Mouse (Mus musculus) heart, embryonic 13.5 days (tissue): ENCODE measurements at regions not wholly inside any gene's neighbourhood (a gene's known extent, or its start where the extent isn't known, plus 50 kb on each side); places are given as distances from the start of the nearest gene placed in this dataset.

Experiments
- ATAC-seq: fragments of 200-750 bp; cut with Nextera tagmentation; 2 replicates; pipeline ENCODE4 v1.8.0; 2017; ENCODE audit warnings: moderate TSS enrichment; ENCODE audit not compliant: insufficient number of reproducible peaks, low FRiP score, low TSS enrichment; ENCODE audit errors: extremely low read depth
- H3K27ac ChIP-seq: fragments of 300-500 bp; sonication (generic); replicated peaks from 2 replicates; pipeline ENCODE4 v1.5.1; 2015; ENCODE audit warnings: moderate library complexity, mild to moderate bottlenecking, inconsistent platforms
- H3K27me3 ChIP-seq: fragments of 300-500 bp; sonication (generic); replicated peaks from 2 replicates; pipeline ENCODE4 v1.6.1; 2015; ENCODE audit warnings: mild to moderate bottlenecking, inconsistent platforms
- H3K36me3 ChIP-seq: fragments of 300-500 bp; sonication (generic); 2 replicates; pipeline ENCODE4 v1.6.1; 2015; ENCODE audit warnings: mild to moderate bottlenecking, inconsistent platforms
- H3K4me1 ChIP-seq: fragments of 300-500 bp; sonication (generic); 2 replicates; pipeline ENCODE4 v1.6.1; 2015; ENCODE audit warnings: inconsistent platforms
- H3K4me2 ChIP-seq: fragments of 300-500 bp; sonication (generic); 2 replicates; pipeline ENCODE4 v1.6.1; 2015; ENCODE audit warnings: inconsistent platforms, mild to moderate bottlenecking, moderate library complexity
- H3K4me3 ChIP-seq: fragments of 300-500 bp; sonication (generic); 2 replicates; pipeline ENCODE4 v1.5.1; 2015; ENCODE audit warnings: moderate library complexity, mild to moderate bottlenecking, inconsistent platforms
- H3K9ac ChIP-seq: fragments of 300-500 bp; sonication (generic); 2 replicates; pipeline ENCODE4 v1.6.1; 2015; ENCODE audit warnings: inconsistent platforms, mild to moderate bottlenecking, moderate library complexity
- H3K9me3 ChIP-seq: fragments of 300-500 bp; sonication (generic); 2 replicates; pipeline ENCODE4 v1.6.1; 2016; ENCODE audit warnings: inconsistent platforms
- WGBS: fragments of 180-500 bp; shearing (Covaris S2); methylation state at CpG from one replicate; pipeline ENCODE4 v1.1.7; 2015; ENCODE audit warnings: mixed read lengths; 5-methylcytosine and 5-hydroxymethylcytosine counted together

GRCm38 (mm10) chr15:51395961-51396360, 2488.7 kb upstream of the Gm7489 start:
- Histone ChIP-seq H3K4me3 (no peak overlapping the region), H3K27ac (no peak overlapping the region), H3K4me2 (no peak overlapping the region), H3K27me3 (no peaks in the 10 kb centered on the region), H3K4me1 (peaks cover 8% of the 10 kb centered on the region), H3K36me3 (no peaks in the 10 kb centered on the region), H3K9ac (no peak overlapping the region), H3K9me3 (no peaks in the 10 kb centered on the region)
- WGBS: 61% methylated on average over 8 of the region's 8 CpGs
- no peak for ATAC-seq

- H3K27me3 ChIP-seq: no peaks in the 10 kb centered on the region
- ATAC-seq: no peak
- no peak overlapping the region for H3K27ac ChIP-seq
- H3K4me2 ChIP-seq: no peak overlapping the region
- no peak overlapping the region for H3K9ac ChIP-seq
- H3K9me3 ChIP-seq: no peaks in the 10 kb centered on the region
- 75% methylated on average over 3 of the region's 3 CpGs for WGBS
- no peaks in the 10 kb centered on the region for H3K4me1 ChIP-seq
- H3K4me3 ChIP-seq: no peak overlapping the region
- no peaks in the 10 kb centered on the region for H3K36me3 ChIP-seq
Observed at GRCm38 (mm10) chr15:51403581-51403980, 2481.1 kb upstream of the Gm7489 start.

GRCm38 (mm10) chr15:51409791-51410308, 2474.9 kb upstream of the Gm7489 start:
- Histone ChIP-seq H3K4me2 (no peak overlapping the region), H3K36me3 (no peaks in the 10 kb centered on the region), H3K4me1 (no peaks in the 10 kb centered on the region), H3K4me3 (no peak overlapping the region), H3K9me3 (0 out of 2 replicates have a peak, but pooled peaks cover 2% of the 10 kb centered on the region), H3K9ac (no peak overlapping the region), H3K27ac (no peak overlapping the region), H3K27me3 (no peaks in the 10 kb centered on the region)
- 39% methylated on average over 6 of the region's 6 CpGs for WGBS
- no peak for ATAC-seq

- ATAC-seq: no peak
- H3K4me2 ChIP-seq: no peak overlapping the region
- no peak overlapping the region for H3K27ac ChIP-seq
- no peaks in the 10 kb centered on the region for H3K36me3 ChIP-seq
- H3K4me3 ChIP-seq: no peak overlapping the region
- no peaks in the 10 kb centered on the region for H3K27me3 ChIP-seq
- H3K9ac ChIP-seq: no peak overlapping the region
- H3K9me3 ChIP-seq: 0 out of 2 replicates have a peak, but pooled peaks cover 2% of the 10 kb centered on the region
- no peaks in the 10 kb centered on the region for H3K4me1 ChIP-seq
Observed at GRCm38 (mm10) chr15:51411966-51412365, 2472.7 kb upstream of the Gm7489 start.

GRCm38 (mm10) chr15:51442606-51443005, 2442.1 kb upstream of the Gm7489 start:
- no peak overlapping the region for H3K9ac ChIP-seq
- H3K4me2 ChIP-seq: no peak overlapping the region
- no peaks in the 10 kb centered on the region for H3K36me3 ChIP-seq
- WGBS: 70% methylated on average over 2 of the region's 2 CpGs
- H3K27me3 ChIP-seq: no peaks in the 10 kb centered on the region
- ATAC-seq: no peak
- H3K4me3 ChIP-seq: no peak overlapping the region
- H3K9me3 ChIP-seq: no peaks in the 10 kb centered on the region
- no peaks in the 10 kb centered on the region for H3K4me1 ChIP-seq
- no peak overlapping the region for H3K27ac ChIP-seq

GRCm38 (mm10) chr15:51469895-51470294, 2414.8 kb upstream of the Gm7489 start:
- Histone ChIP-seq H3K9ac (no peak overlapping the region), H3K9me3 (no peaks in the 10 kb centered on the region), H3K4me3 (no peak overlapping the region), H3K4me1 (no peaks in the 10 kb centered on the region), H3K36me3 (no peaks in the 10 kb centered on the region), H3K27ac (no peak overlapping the region), H3K27me3 (no peaks in the 10 kb centered on the region), H3K4me2 (no peak overlapping the region)
- ATAC-seq: no peak
- WGBS: 74% methylated on average over 3 of the region's 3 CpGs

GRCm38 (mm10) chr15:51471143-51471542, 2413.6 kb upstream of the Gm7489 start:
- H3K4me2 ChIP-seq: no peak overlapping the region
- no peak overlapping the region for H3K27ac ChIP-seq
- ATAC-seq: no peak
- no peaks in the 10 kb centered on the region for H3K4me1 ChIP-seq
- WGBS: 61% methylated on average over 1 of the region's 1 CpGs
- no peak overlapping the region for H3K4me3 ChIP-seq
- no peaks in the 10 kb centered on the region for H3K27me3 ChIP-seq
- H3K36me3 ChIP-seq: no peaks in the 10 kb centered on the region
- no peaks in the 10 kb centered on the region for H3K9me3 ChIP-seq
- no peak overlapping the region for H3K9ac ChIP-seq

GRCm38 (mm10) chr15:51472049-51472448, 2412.7 kb upstream of the Gm7489 start:
- Histone ChIP-seq H3K4me1 (no peaks in the 10 kb centered on the region), H3K27me3 (no peaks in the 10 kb centered on the region), H3K4me3 (no peak overlapping the region), H3K4me2 (no peak overlapping the region), H3K27ac (no peak overlapping the region), H3K9ac (no peak overlapping the region), H3K9me3 (no peaks in the 10 kb centered on the region), H3K36me3 (no peaks in the 10 kb centered on the region)
- WGBS: 77% methylated on average over 2 of the region's 2 CpGs
- ATAC-seq: no peak

- Histone ChIP-seq H3K9ac (no peak overlapping the region), H3K4me3 (no peak overlapping the region), H3K36me3 (no peaks in the 10 kb centered on the region), H3K4me1 (no peaks in the 10 kb centered on the region), H3K27me3 (no peaks in the 10 kb centered on the region), H3K27ac (no peak overlapping the region), H3K9me3 (no peaks in the 10 kb centered on the region), H3K4me2 (no peak overlapping the region)
- no peak for ATAC-seq
- WGBS: 61% methylated on average over 4 of the region's 4 CpGs
Observed at GRCm38 (mm10) chr15:51481856-51482255, 2402.8 kb upstream of the Gm7489 start.

- no peaks in the 10 kb centered on the region for H3K27me3 ChIP-seq
- no peak for ATAC-seq
- no peaks in the 10 kb centered on the region for H3K4me1 ChIP-seq
- no peak overlapping the region for H3K4me3 ChIP-seq
- no peak overlapping the region for H3K9ac ChIP-seq
- no peaks in the 10 kb centered on the region for H3K36me3 ChIP-seq
- no peak overlapping the region for H3K4me2 ChIP-seq
- 70% methylated on average over 2 of the region's 2 CpGs for WGBS
- H3K27ac ChIP-seq: no peak overlapping the region
- no peaks in the 10 kb centered on the region for H3K9me3 ChIP-seq
Observed at GRCm38 (mm10) chr15:51484207-51484606, 2400.5 kb upstream of the Gm7489 start.

- no peak for ATAC-seq
- no peak overlapping the region for H3K27ac ChIP-seq
- no peaks in the 10 kb centered on the region for H3K36me3 ChIP-seq
- H3K27me3 ChIP-seq: no peaks in the 10 kb centered on the region
- H3K9me3 ChIP-seq: no peaks in the 10 kb centered on the region
- no peak overlapping the region for H3K4me2 ChIP-seq
- H3K4me3 ChIP-seq: no peak overlapping the region
- H3K9ac ChIP-seq: no peak overlapping the region
- no peaks in the 10 kb centered on the region for H3K4me1 ChIP-seq
- 77% methylated on average over 2 of the region's 2 CpGs for WGBS
Observed at GRCm38 (mm10) chr15:51485554-51485953, 2399.2 kb upstream of the Gm7489 start.

GRCm38 (mm10) chr15:51502058-51502741, 2382.5 kb upstream of the Gm7489 start:
- no peak for ATAC-seq
- peaks cover 7% of the 10 kb centered on the region for H3K4me1 ChIP-seq

More at GRCm38 (mm10) chr15:51502058-51502741, 2382.5 kb upstream of the Gm7489 start:
- no peaks in the 10 kb centered on the region for H3K27me3 ChIP-seq
- no peak overlapping the region for H3K4me3 ChIP-seq
- H3K27ac ChIP-seq: 0 out of 2 replicates have a peak overlapping the region, but pooled peaks have one; percentile 32
- H3K36me3 ChIP-seq: no peaks in the 10 kb centered on the region
- H3K9ac ChIP-seq: no peak overlapping the region
- no peaks in the 10 kb centered on the region for H3K9me3 ChIP-seq
- 57% methylated on average over 12 of the region's 12 CpGs for WGBS
- H3K4me2 ChIP-seq: peak overlapping the region; percentile 58
